8 mouse cellular contexts compared by ENCODE assay signal in genomic region chr10:26374436-26375311, GRCm38 (mm10). TPM values are rescaled to one million over a fixed set of nuclear protein-coding genes. Genes with fewer than 3 reads are reported as not detected.
DNase-seq lines count a peak whose midpoint lies in the region; ATAC-seq and TF ChIP-seq lines count a peak whose summit lies in the region.

No protein-coding gene starts in this region.

- no peak for TF ChIP-seq CTCF in olfactory bulb, adult 2 months (IDR thresholded peaks at IDR 0.05; ENCODE audit: insufficient read depth, low read depth, low read length)

- H3K27me3 ChIP-seq in forebrain, embryonic 14.5 days (replicated peaks; ENCODE audit: control insufficient read depth, insufficient read depth, low read length), result no peaks in the 10 kb centered on the region
- no peaks in the 10 kb centered on the region for H3K27me3 ChIP-seq in lung, embryonic 15.5 days

- ATAC-seq in forebrain, embryonic 14.5 days, result peak; percentile 59
- ATAC-seq in lung, embryonic 15.5 days (ENCODE audit: borderline replicate concordance, extremely low read depth, low FRiP score, low TSS enrichment), result peak; percentile 55

- peaks cover 3% of the 10 kb centered on the region; the same call in 1 of the 2 replicates for H3K4me1 ChIP-seq in forebrain, embryonic 14.5 days (ENCODE audit: control insufficient read depth, insufficient read depth, low read length)
- peaks cover 24% of the 10 kb centered on the region; the same call in 1 of the 2 replicates for H3K4me1 ChIP-seq in lung, embryonic 15.5 days
- H3K4me1 ChIP-seq in olfactory bulb, adult 2 months (ENCODE audit: control insufficient read depth, insufficient read depth, low read length), result no peaks in the 10 kb centered on the region

- under 1% methylated on average over 77 of the region's 101 CpGs for WGBS in forebrain, embryonic 14.5 days
- WGBS in lung, embryonic 15.5 days, result 2% methylated on average over 63 of the region's 101 CpGs
- under 1% methylated on average over 94 of the region's 101 CpGs for WGBS in olfactory bulb, adult 2 months

- H3K9ac ChIP-seq in forebrain, embryonic 14.5 days (ENCODE audit: low read length), result peak overlapping the region; percentile 92
- peak overlapping the region; percentile 88 for H3K9ac ChIP-seq in lung, embryonic 15.5 days

- TF ChIP-seq POLR2A in olfactory bulb, adult 2 months (IDR thresholded peaks at IDR 0.05; ENCODE audit: insufficient read depth, low read depth, low read length), result no peak

- H3K27ac ChIP-seq in forebrain, embryonic 14.5 days (ENCODE audit: low read depth, low read length), result peak overlapping the region; percentile 94
- peak overlapping the region; percentile 93 for H3K27ac ChIP-seq in lung, embryonic 15.5 days
- peak overlapping the region; percentile 80; the same call in 1 of the 2 replicates for H3K27ac ChIP-seq in olfactory bulb, adult 2 months (ENCODE audit: insufficient read depth, low read depth, low read length)

- DNase-seq in CD8-positive naive resting alpha-beta T cell, adult 2 months (ENCODE audit: low read depth in 2 of 2, low spot score in 2 of 2), result peak; percentile 46 to 55
- DNase-seq in brain, adult 2 months (ENCODE audit: low read depth, low spot score), result peak; percentile 79
- DNase-seq in forebrain, embryonic 14.5 days (ENCODE audit: low spot score), result peak; percentile 69
- DNase-seq in heart, postnatal 14 days, result peak; percentile 65 to 66
- DNase-seq in layer of hippocampus, adult 18-20 months (ENCODE audit: low spot score in 2 of 2), result peak; percentile 23 to 68
- peak; percentile 55 for DNase-seq in thymus, postnatal 0 days (ENCODE audit: low spot score)

- no peaks in the 10 kb centered on the region for H3K36me3 ChIP-seq in forebrain, embryonic 14.5 days (ENCODE audit: control insufficient read depth, insufficient read depth, low read length)
- H3K36me3 ChIP-seq in lung, embryonic 15.5 days, result no peaks in the 10 kb centered on the region

- H3K9me3 ChIP-seq in forebrain, embryonic 14.5 days (replicated peaks; ENCODE audit: control insufficient read depth, low read length), result no peaks in the 10 kb centered on the region
- no peaks in the 10 kb centered on the region for H3K9me3 ChIP-seq in lung, embryonic 15.5 days

- intact Hi-C loops in heart, postnatal 14 days (cut with DNase I), result loop anchor here (2.0 to 5.0 kb wide), 6 partner anchors 118 to 623 kb away; partner anchors contain the start of gene Arhgap18

- peak overlapping the region; percentile 80 for H3K4me3 ChIP-seq in forebrain, embryonic 14.5 days (ENCODE audit: low read depth, low read length)
- H3K4me3 ChIP-seq in lung, embryonic 15.5 days, result peak overlapping the region; percentile 76
- peak overlapping the region; percentile 95 for H3K4me3 ChIP-seq in olfactory bulb, adult 2 months (ENCODE audit: insufficient read depth, low read depth, low read length)

- peak overlapping the region; percentile 95 for H3K4me2 ChIP-seq in forebrain, embryonic 14.5 days (ENCODE audit: low read length)
- H3K4me2 ChIP-seq in lung, embryonic 15.5 days, result peak overlapping the region; percentile 87

RNA-seq across cellular contexts. Expression of gene L3mbtl3, which starts 1.1 kb away (rescaled TPM):
- polyA plus RNA-seq in forebrain, embryonic 14.5 days (2014; fragmentation: Nextera tagmentation; extraction: Ambion mirVana), result 18.0 and 24.5 TPM in 2 replicates
- 10 to 100 TPM; 10.1 to 10.9 TPM for total RNA-seq in heart, postnatal 14 days (2021)
- total RNA-seq in layer of hippocampus, adult 18-20 months (2021), result 10 to 100 TPM; 15.7 to 19.0 TPM
- 14.4 and 15.8 TPM in 2 replicates for polyA plus RNA-seq in lung, embryonic 15.5 days (2015; fragmentation: Nextera tagmentation; extraction: Ambion mirVana)
- not detected in 2 replicates for polyA plus RNA-seq in olfactory bulb, adult 2 months (2012; ENCODE audit: insufficient read depth, insufficient read length, low replicate concordance, missing spikeins)
- 9.6 and 10.7 TPM in 2 replicates for polyA plus RNA-seq in thymus, postnatal 0 days (2015; fragmentation: Nextera tagmentation; extraction: Ambion mirVana)

Comparison
In these comparisons a context has a peak if more than half of its experiments do, and no peak if none do; other contexts are left out.
1. Peak in every context shown above with its lines: DNase-seq, ATAC-seq, H3K4me3 ChIP-seq and H3K27ac ChIP-seq.